Mouse (Mus musculus) gastrocnemius, adult 8-10 months (tissue): Measurements from ENCODE around the gene Ints6l. TPM values are rescaled to one million over a fixed set of nuclear protein-coding genes. Genes with fewer than 3 reads are reported as not detected.
A peak's percentile ranks its signal among the peaks of the same experiment; 100 is the strongest.
"Not testable (repeated sequence)": the region's sequence is repeated elsewhere in the genome, so short reads cannot be mapped to it uniquely, and the experiment has no call there.

Experiments
- DNase-seq, 2 experiments: peaks; one replicate each; pipeline ENCODE4 v3.0.0; 2022; ENCODE audit warnings: low spot score in 2 of 2
- total RNA-seq, 4 experiments: library from RNA; stranded (reverse); gene quantifications; 2 replicates each; pipeline ENCODE4 v1.2.4; 2022

Gene Ints6l
- total RNA-seq, 4 experiments from 2014 or later: 3.4 to 6.5 (median 4.1) TPM

- DNase-seq: not testable (repeated sequence)
Observed at GRCm38 (mm10) chrX:56524442-56524841, 69.8 kb downstream of the Ints6l start, which contains the start of gene Gm10477. Gene Gm10477, plus strand, starts transcription at chrX:56524742.

DNA sequence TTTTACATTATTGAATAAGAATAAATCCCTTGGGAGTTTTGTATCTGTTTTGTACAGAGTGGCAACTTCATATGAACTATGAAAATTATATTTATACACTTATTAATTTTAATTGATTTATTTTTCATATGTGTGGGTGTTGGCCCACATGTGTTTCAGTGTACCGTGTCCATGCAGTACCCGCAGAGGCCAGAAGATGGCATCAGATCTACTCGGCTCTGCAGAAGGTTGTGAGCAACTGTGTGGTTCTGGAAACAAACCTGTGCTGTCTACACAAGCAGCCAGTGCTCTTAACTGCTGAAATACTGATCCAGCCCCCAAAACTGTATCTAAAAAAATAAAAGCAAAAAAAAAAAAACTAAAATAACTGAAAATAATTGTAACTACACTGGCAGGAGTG is 76.6 kb downstream of the Ints6l start:
- peak; percentile 3 to 19 for DNase-seq

- no peak for DNase-seq
Observed at GRCm38 (mm10) chrX:56537162-56537561, 82.5 kb downstream of the Ints6l start.

GRCm38 (mm10) chrX:56549506-56549905 is 94.8 kb downstream of the Ints6l start, which contains the start of gene Gm648:
Gene Gm648, minus strand, starts transcription at chrX:56549606.
- DNase-seq: no peak

DNA sequence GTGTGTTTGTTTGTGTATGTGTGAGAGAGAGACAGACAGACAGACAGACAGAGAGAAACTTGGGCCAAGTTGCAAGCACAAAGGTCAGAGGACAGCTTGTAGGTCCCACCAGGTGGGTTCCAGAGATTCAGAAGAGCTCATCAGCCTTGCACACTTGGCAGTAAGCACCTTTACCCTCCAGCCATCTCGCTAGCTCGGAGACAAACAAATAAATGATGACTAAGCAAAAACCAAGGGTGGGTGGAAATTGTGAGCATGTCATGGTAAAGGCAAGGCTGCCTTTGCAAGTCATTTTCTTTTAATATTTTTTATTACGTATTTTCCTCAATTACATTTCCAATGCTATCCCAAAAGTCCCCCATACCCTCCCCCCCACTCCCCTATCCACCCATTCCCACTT is 98.9 kb downstream of the Ints6l start:
- DNase-seq: no peak

Other genes with a start within 250 kb of the Ints6l start
- gene Gm773, start 242.0 kb upstream of the Ints6l start, total RNA-seq: not detected
- gene Zfp449, start 108.5 kb upstream of the Ints6l start, total RNA-seq: 1 to 10 TPM; 2.1 to 3.2 (median 2.5) TPM
- under 1 TPM in 1 of 4 experiments, not detected in 3; 0.16 TPM for gene Smim10l2a, start 80.3 kb upstream of the Ints6l start, total RNA-seq
- under 1 TPM in 1 of 4 experiments, not detected in 3; 0.97 TPM for gene Gm2174, start 6.9 kb upstream of the Ints6l start, total RNA-seq
- gene Gm10477, start 69.9 kb downstream of the Ints6l start, total RNA-seq: not detected
- gene Gm648, start 94.7 kb downstream of the Ints6l start, total RNA-seq: not detected
- 10 to 100 TPM; 24.2 to 27.7 (median 25.8) TPM for gene Mmgt1, start 143.2 kb downstream of the Ints6l start, total RNA-seq
- gene Slc9a6, start 154.9 kb downstream of the Ints6l start, total RNA-seq: 10 to 100 TPM; 25.9 to 29.6 (median 27.1) TPM